Mouse (Mus musculus) liver, postnatal 0 days (tissue): ENCODE results near the gene H2-T22.

Experiments used
- CTCF ChIP-seq: sonication (generic); IDR thresholded peaks from 2 replicates; pipeline ENCODE4 v1.5.1; 2016; ENCODE audit warnings: antibody characterized with exemption, low read depth
- EP300 ChIP-seq: IDR thresholded peaks from 2 replicates; pipeline ENCODE4 v1.6.1; 2016; ENCODE audit warnings: antibody characterized with exemption, low read depth, mild to moderate bottlenecking

- TF ChIP-seq EP300: no peak; the same call in 1 of the 2 replicates
- TF ChIP-seq CTCF: no peak
Measured at GRCm38 (mm10) chr17:35998545-35999305, 43.8 kb downstream of the H2-T22 start.
